Mouse (Mus musculus): ENCODE results near the gene Lin28b. TPM values are rescaled to one million over a fixed set of nuclear protein-coding genes. Genes with fewer than 3 reads are reported as not detected.

Lin28b gene
- polyA plus RNA-seq, 1 experiment from 2014 or later = not detected

DNA sequence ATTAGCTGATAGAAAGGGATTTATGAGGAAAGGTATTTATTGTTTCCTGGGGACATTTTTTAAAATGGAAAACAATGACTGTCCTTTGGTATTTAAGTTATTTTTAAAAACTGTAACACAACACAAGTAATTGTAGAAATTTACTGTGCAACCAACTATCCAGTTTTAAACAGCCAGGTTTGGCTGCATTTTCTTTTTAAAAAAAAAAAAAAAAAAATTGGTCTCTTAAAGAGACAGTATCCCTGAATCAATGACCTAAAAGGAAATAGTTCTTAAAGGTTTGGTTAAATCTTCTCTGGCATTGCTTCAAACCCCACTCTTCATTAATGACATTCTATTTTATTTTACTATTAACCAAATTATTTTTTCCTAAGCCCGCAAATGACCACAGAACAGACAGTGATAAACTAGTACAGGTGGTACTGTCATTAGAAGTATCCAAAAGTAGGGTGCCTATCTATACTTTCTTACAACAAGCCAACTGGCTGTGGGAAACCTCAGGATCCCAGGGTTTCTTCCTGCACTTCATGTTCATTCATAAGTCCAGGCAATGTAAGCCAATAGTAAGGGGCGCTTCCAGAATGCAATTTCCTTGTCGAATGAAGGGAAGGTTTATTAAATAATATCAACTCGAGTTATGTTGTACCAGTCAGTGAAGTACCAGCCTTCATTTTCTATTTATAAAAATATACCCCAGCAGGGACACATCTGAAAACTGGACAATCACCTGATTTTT is 17.8 kb downstream of the Lin28b start:
- 24% methylated on average over 4 of the region's 4 CpGs for WGBS (ENCODE audit: missing documents)

DNA sequence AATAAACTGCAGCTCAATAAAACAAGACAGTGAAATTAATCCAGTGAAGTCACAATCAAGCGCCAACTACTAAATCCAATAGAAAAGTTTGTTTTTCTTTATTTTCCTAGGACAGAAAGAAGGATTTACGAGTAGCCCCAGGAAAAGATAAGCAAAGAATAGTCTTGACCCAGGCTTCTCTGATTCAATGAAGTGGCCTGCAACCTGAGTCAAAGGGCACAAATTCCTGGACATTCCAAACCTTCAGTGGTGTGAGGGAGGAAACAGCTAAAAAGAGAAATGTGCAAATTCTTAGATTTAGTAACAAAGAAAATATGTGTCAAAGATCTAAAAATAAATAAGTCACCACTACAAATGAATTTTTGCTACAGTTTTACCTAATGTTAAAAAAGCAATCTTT is 27.6 kb downstream of the Lin28b start:
- Histone ChIP-seq H3K4me3 (ENCODE audit: inconsistent target) (no peak overlapping the region), H3K36me3 (ENCODE audit: inconsistent target) (no peaks in the 10 kb centered on the region), H3K79me2 (ENCODE audit: inconsistent target) (no peaks in the 10 kb centered on the region), H3K27ac (no peak overlapping the region)
- 95% methylated on average over 2 of the region's 2 CpGs for whole genome bisulfite sequencing (ENCODE audit: missing documents)

More for the DNA sequence above, 17.8 kb downstream of the Lin28b start:
- Histone ChIP-seq H3K4me3 (ENCODE audit: inconsistent target) (no peak overlapping the region), H3K36me3 (ENCODE audit: inconsistent target) (no peaks in the 10 kb centered on the region), H3K27ac (no peak overlapping the region), H3K79me2 (ENCODE audit: inconsistent target) (no peaks in the 10 kb centered on the region)

DNA sequence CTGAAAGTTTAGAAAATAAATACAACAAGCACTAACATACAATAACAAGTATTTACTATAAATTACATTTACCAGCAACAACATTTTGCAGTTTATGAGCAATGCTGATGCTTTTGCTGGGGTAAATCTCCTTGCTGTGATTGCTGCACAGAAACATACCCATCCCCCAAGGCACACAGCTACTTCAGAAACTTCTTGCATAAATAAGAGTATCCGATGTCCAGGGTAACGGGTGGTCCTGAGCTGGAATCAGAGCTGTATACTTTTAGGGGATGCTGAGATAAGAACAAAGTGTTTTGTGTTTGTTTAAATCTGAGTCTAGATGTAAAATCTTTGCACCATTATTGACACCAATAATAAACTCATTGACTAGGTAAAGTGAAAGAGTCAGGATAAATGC is 28.1 kb downstream of the Lin28b start:
- Histone ChIP-seq H3K79me2 (ENCODE audit: inconsistent target) (no peaks in the 10 kb centered on the region), H3K36me3 (ENCODE audit: inconsistent target) (no peaks in the 10 kb centered on the region), H3K4me3 (ENCODE audit: inconsistent target) (no peak overlapping the region), H3K27ac (no peak overlapping the region)
- 95% methylated on average over 2 of the region's 2 CpGs for WGBS (ENCODE audit: missing documents)

DNA sequence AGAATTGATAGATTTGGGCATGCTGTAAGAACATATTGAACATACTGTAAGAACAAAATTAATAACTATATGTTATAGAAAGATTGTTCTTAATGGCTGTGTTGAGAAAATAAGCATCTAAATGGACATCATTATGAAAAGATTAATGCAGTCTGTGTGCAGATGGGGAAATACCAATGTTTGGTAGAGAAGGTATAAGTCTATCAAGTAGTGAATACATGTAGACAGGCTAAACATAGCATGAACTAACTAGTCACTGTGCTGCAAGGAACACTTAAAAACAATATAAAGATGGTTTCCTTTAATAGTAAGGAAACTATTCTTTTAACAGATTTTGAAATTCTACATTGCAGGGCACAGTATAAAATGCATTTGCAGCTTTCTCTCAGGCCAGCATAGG is 39.6 kb downstream of the Lin28b start:
- Histone ChIP-seq H3K27ac (no peak overlapping the region), H3K79me2 (ENCODE audit: inconsistent target) (no peaks in the 10 kb centered on the region), H3K36me3 (ENCODE audit: inconsistent target) (no peaks in the 10 kb centered on the region), H3K4me3 (ENCODE audit: inconsistent target) (no peak overlapping the region)

DNA sequence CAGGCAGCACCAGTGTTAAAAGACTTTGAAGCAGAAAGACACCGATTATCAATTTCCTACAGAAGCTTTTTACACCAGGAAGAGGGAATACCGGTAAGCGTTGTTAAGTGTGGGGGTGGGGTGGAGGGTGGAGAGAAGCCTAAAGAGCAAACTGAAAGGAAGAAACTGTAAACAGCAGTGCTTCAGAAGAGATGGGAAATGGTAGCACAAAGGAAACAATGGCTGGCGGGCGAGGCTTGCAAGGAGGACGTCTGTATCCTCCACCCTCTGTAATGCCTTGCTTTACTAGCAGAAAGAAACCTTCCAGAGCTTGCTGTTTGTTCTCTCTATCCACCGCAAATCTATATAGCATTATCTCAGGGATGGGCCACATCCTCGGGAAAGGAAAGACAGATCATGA is 40.0 kb downstream of the Lin28b start:
- WGBS (ENCODE audit: missing documents) = 27% methylated on average over 8 of the region's 8 CpGs
- no peaks in the 10 kb centered on the region for H3K79me2 ChIP-seq (ENCODE audit: inconsistent target)
- H3K36me3 ChIP-seq (ENCODE audit: inconsistent target) = no peaks in the 10 kb centered on the region
- H3K4me3 ChIP-seq (ENCODE audit: inconsistent target) = no peak overlapping the region
- no peak overlapping the region for H3K27ac ChIP-seq

DNA sequence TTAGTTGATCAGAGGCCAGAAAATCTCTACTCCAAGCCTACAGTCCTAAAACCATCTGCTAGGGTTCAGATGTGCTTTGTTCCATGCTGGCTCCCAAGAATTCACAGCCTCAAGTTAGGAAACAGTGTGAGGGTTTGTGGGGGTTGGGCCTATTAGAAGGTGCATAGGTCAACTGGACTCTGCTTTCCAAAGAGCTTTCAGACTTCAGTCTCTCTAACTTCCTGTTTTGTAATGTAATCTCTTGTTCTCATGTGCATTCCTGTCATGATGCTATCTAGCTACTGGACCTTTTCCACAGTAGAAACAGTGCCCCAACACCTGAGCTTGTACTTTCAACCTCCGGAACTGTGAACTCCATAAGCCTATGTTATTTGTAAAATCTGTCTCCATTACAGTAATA is 63.8 kb downstream of the Lin28b start:
- 67% methylated on average over 1 of the region's 1 CpGs for WGBS (ENCODE audit: missing documents)
- Histone ChIP-seq H3K36me3 (ENCODE audit: inconsistent target) (no peaks in the 10 kb centered on the region), H3K27ac (no peak overlapping the region)

DNA sequence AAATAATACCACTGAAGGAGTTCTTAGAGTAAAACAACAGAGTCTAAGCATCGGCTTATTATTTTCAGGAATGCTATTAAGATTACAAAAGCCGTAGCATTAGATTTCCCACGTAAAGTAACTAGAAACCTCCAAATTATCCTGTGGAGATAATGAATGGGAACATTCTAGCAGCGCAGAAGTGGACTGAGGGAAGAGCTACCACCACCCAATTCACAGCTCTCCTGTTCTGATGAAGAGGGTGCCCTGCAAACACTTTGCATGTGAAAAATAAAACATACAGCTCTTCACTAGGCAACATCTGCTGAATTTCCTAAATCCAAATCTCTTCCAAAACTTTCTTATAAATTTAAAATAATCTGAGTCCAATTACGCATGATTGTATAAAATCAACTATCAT is 74.1 kb downstream of the Lin28b start:
- Histone ChIP-seq H3K36me3 (ENCODE audit: inconsistent target) (no peaks in the 10 kb centered on the region), H3K27ac (no peak overlapping the region), H3K4me3 (ENCODE audit: inconsistent target) (no peak overlapping the region), H3K79me2 (ENCODE audit: inconsistent target) (no peaks in the 10 kb centered on the region)
- 92% methylated on average over 5 of the region's 5 CpGs for WGBS (ENCODE audit: missing documents)

More for the DNA sequence above, 63.8 kb downstream of the Lin28b start:
- Histone ChIP-seq H3K79me2 (ENCODE audit: inconsistent target) (no peaks in the 10 kb centered on the region), H3K4me3 (ENCODE audit: inconsistent target) (no peak overlapping the region)

DNA sequence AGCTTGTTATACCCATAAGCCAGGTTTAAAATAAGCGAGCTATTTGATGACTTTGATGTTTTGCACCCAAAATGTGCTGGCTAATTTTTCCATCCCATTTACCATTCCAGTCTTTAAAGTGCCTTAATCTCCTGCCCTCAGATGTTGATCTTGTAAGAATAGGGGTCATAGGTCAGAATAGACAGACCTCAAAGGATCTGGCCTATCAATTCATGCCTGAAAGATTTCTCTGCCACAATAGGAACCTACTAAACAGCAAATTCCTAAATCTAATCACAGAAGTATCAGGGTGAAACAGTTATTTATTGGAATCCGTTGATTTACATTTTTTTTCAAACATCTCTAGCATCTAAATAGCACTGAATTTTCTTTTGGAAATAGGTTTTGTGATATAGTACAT is 74.5 kb downstream of the Lin28b start:
- Histone ChIP-seq H3K27ac (no peak overlapping the region), H3K36me3 (ENCODE audit: inconsistent target) (no peaks in the 10 kb centered on the region), H3K79me2 (ENCODE audit: inconsistent target) (no peaks in the 10 kb centered on the region), H3K4me3 (ENCODE audit: inconsistent target) (no peak overlapping the region)
- WGBS (ENCODE audit: missing documents) = 86% methylated on average over 2 of the region's 2 CpGs

DNA sequence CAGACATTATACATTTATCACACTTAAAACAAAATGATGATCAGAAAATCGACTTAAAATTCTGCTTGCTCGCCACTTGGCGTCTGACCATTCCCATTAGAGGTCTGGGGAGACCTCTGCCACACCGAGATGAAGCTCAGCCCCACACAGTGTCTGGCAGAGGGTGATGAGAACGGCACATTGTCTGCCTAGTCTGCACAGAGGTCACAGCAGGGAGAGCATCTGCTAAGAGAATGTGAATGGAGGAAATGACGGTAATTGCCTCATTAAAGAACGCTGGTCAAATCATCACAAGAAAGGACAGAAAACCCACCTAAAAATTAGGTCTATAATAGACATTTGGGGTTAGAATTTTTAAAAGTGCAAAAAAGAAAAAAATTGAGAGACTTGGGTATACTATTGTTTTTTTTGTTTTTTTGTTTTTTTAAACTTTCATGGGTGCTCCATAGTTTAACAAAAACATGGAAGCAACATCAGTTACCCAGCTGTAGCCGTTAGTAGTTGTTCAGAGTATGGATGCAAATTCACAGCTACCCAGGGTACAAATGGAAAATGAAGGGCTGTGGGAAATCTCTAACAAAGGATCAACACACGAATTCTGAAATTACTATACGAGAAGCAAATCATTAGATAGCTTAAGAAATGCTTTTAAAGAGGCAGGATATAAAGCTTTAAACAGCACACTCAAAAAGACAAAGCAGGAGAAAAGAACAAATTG is 75.4 kb downstream of the Lin28b start:
- Histone ChIP-seq H3K27ac (no peak overlapping the region), H3K36me3 (ENCODE audit: inconsistent target) (no peaks in the 10 kb centered on the region), H3K79me2 (ENCODE audit: inconsistent target) (no peaks in the 10 kb centered on the region), H3K4me3 (ENCODE audit: inconsistent target) (no peak overlapping the region)
- WGBS (ENCODE audit: missing documents) = 85% methylated on average over 10 of the region's 10 CpGs

DNA sequence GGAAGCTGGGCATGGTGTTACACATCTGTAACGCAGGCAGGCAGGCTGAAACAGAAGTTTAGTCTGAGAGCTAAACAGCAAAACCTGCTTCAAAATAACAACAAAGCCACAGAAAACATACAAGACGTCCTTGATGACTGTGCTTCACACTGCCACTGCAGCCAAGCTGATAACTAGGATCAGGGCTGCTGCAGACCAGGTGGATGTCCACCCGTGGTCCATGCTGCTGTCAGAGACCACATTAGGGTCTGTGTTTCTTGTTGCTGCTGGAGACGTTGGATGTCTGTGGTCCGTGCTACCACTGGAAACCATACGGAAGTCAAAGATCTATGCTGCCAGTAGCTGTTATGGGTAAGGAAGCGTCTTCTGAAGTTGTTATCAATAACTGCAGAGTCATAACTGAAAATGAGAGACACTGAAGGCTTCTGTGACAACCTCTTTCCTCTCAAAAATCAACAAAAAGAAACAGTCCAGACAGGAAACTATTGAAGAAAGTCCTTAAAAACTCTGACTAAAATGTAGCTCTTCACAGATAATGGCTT is 86.4 kb downstream of the Lin28b start:
- WGBS (ENCODE audit: missing documents) = 87% methylated on average over 7 of the region's 7 CpGs
- Histone ChIP-seq H3K79me2 (ENCODE audit: inconsistent target) (no peaks in the 10 kb centered on the region), H3K4me3 (ENCODE audit: inconsistent target) (no peak overlapping the region), H3K27ac (no peak overlapping the region), H3K36me3 (ENCODE audit: inconsistent target) (no peaks in the 10 kb centered on the region)

DNA sequence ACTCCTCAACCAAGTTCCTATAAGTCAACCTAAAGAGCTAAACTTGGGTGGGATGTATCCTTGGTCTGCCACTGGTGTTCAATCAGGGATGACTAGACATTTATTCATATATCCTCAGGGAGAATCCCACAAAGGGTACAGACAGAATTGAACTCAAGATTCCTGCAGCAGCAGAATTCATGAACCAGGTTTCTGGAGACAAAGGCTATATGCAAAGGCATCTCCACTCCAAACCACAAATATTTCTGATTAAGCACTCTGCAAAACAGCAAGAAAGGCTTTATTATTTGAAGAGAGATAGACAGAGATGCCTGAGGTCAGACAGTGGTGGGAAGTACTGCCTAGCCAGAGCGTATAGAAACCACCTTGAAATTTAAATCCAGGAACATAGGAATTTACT is 88.0 kb downstream of the Lin28b start:
- Histone ChIP-seq H3K27ac (no peak overlapping the region), H3K4me3 (ENCODE audit: inconsistent target) (no peak overlapping the region), H3K79me2 (ENCODE audit: inconsistent target) (no peaks in the 10 kb centered on the region), H3K36me3 (ENCODE audit: inconsistent target) (no peaks in the 10 kb centered on the region)
- WGBS (ENCODE audit: missing documents) = 89% methylated on average over 1 of the region's 1 CpGs

DNA sequence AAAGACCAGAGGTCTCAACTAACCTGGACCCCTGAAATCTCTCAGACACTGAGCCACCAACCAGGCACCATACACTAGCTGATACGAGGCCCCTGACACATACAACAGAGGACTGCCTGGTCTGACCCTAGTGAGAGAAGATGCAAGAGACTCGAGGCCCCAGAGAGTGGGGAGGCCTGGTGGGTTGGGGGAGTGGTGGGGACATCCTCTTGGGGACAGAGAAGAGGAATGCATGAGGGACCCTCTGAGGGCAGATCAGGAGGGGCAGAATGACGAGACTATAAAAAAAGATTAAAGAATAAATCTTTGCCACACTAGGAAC is 103.6 kb downstream of the Lin28b start:
- Histone ChIP-seq H3K79me2 (ENCODE audit: inconsistent target) (no peaks in the 10 kb centered on the region), H3K4me3 (ENCODE audit: inconsistent target) (no peak overlapping the region), H3K36me3 (ENCODE audit: inconsistent target) (no peaks in the 10 kb centered on the region), H3K27ac (no peak overlapping the region)
- 84% methylated on average over 3 of the region's 3 CpGs for whole genome bisulfite sequencing (ENCODE audit: missing documents)

DNA sequence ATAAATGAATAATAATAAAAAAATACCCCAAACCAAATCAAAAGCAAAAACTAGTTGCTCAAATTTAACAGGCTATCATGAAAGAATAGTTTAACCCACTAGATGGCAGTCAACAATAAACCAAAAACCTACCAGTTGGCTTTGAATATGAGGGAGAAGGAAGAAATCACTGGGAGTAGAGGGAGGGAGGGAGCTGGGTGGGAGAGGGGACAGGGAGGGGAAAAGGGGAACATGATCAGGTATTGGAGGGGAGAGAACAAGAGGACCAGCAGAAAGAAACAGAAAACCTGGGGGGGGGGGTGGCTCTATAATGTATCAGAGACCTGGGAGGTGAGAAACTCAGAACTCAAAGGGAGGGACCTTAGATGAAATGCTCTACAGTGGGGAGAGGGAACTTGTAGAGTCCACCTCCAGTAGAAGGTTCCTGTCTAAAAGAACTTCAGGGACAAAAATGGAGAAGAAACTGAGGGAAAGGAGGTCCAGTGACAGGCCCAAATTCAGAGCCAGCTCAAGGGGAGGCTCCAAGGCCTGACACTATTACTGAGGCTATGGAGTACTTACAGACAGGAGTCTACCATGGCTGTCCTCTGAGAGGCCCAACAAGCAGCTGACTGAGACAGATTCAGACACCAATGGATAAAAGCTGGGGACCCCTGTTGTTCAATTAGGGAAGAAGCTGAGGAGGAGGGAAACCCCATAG is 104.1 kb downstream of the Lin28b start:
- H3K27ac ChIP-seq = no peak overlapping the region
- H3K79me2 ChIP-seq (ENCODE audit: inconsistent target) = no peaks in the 10 kb centered on the region
- no peak overlapping the region for H3K4me3 ChIP-seq (ENCODE audit: inconsistent target)
- no peaks in the 10 kb centered on the region for H3K36me3 ChIP-seq (ENCODE audit: inconsistent target)

DNA sequence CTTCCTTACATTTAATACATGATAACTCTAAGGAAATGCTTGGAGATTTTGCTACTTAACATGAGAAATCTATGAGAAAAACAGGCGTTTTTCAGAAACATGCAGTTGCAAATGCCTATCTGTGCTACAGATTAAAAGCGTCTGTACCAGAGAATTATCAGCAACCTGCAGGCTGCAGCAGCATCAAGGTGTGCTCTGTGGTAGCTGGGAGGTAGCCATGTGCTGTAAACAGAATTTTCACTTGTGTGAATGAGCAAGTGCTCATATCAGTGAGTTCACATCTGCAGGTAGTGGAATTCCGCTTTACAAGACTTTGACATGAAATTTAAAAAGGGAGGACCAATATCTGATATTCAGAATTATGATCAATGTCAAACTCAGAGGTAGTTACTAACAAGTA is 107.9 kb downstream of the Lin28b start:
- no peaks in the 10 kb centered on the region for H3K36me3 ChIP-seq (ENCODE audit: inconsistent target)
- H3K27ac ChIP-seq = no peak overlapping the region
- H3K4me3 ChIP-seq (ENCODE audit: inconsistent target) = no peak overlapping the region
- 89% methylated on average over 3 of the region's 3 CpGs for WGBS (ENCODE audit: missing documents)
- H3K79me2 ChIP-seq (ENCODE audit: inconsistent target) = no peaks in the 10 kb centered on the region

DNA sequence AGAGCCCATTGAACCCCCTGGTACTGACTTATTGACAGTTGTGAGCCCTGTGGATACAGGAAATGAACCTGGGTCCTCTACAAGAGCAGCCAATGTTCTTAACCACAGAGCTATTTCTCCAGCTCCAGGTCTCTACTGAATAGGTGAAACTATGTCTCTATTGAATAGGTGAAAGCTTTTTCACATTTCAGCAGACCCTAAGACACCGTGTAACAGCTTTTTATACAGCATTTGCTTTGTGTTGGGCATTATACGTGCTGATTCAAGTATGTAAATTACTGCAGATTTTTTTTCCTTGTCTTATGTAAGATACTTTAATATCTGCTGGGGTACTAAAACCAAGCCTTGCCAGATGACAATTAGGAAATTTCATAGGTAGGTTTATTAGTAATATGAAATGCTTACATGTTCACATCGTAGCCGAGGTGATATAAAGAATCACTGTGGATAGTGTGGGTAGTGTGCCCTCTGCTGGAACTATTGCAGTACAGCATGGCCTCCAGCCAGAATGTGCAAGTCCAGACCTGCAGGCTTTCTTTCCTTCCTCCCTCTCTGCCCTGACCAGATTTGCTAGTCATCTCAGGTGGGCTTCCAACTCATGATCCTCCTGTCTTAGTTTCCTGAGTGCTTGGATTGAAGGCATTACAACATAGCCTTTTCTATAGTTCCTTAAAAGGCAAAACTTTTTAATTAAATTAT is 113.1 kb downstream of the Lin28b start:
- H3K36me3 ChIP-seq (ENCODE audit: inconsistent target) = no peaks in the 10 kb centered on the region
- 45% methylated on average over 4 of the region's 4 CpGs for WGBS (ENCODE audit: missing documents)
- no peak overlapping the region for H3K4me3 ChIP-seq (ENCODE audit: inconsistent target)
- H3K79me2 ChIP-seq (ENCODE audit: inconsistent target) = no peaks in the 10 kb centered on the region
- H3K27ac ChIP-seq = no peak overlapping the region
